Mouse (Mus musculus) hindbrain, embryonic 13.5 days (tissue): ENCODE data around the gene Cebpzos. TPM values are rescaled to one million over a fixed set of nuclear protein-coding genes. Genes with fewer than 3 reads are reported as not detected.

Source experiments
- ATAC-seq: fragments of 200-750 bp; cut with Nextera tagmentation; 2 replicates; pipeline ENCODE4 v1.8.0; 2017; ENCODE audit warnings: moderate TSS enrichment; ENCODE audit not compliant: low FRiP score
- H3K27ac ChIP-seq: fragments of 300-500 bp; sonication (generic); 2 replicates; pipeline ENCODE4 v1.5.1; 2015; ENCODE audit warnings: inconsistent platforms, mild to moderate bottlenecking, moderate library complexity
- H3K27me3 ChIP-seq: fragments of 300-500 bp; sonication (generic); 2 replicates; pipeline ENCODE4 v1.6.1; 2015; ENCODE audit warnings: mild to moderate bottlenecking, inconsistent platforms
- H3K36me3 ChIP-seq: fragments of 300-500 bp; sonication (generic); 2 replicates; pipeline ENCODE4 v1.6.1; 2015; ENCODE audit warnings: mild to moderate bottlenecking, inconsistent platforms
- H3K4me1 ChIP-seq: fragments of 300-500 bp; sonication (generic); replicated peaks from 2 replicates; pipeline ENCODE4 v1.6.1; 2015; ENCODE audit warnings: inconsistent platforms
- H3K4me2 ChIP-seq: fragments of 300-500 bp; sonication (generic); 2 replicates; pipeline ENCODE4 v1.6.1; 2015; ENCODE audit warnings: inconsistent platforms, mild to moderate bottlenecking, moderate library complexity
- H3K4me3 ChIP-seq: fragments of 300-500 bp; sonication (generic); 2 replicates; pipeline ENCODE4 v1.5.1; 2015; ENCODE audit warnings: mild to moderate bottlenecking, inconsistent platforms
- H3K9ac ChIP-seq: fragments of 300-500 bp; sonication (generic); 2 replicates; pipeline ENCODE4 v1.6.1; 2015; ENCODE audit warnings: mild to moderate bottlenecking, inconsistent platforms
- H3K9me3 ChIP-seq: fragments of 300-500 bp; sonication (generic); 2 replicates; pipeline ENCODE4 v1.6.1; 2016; ENCODE audit warnings: inconsistent platforms
- WGBS: fragments of 180-500 bp; shearing (Covaris S2); methylation state at CpG from one replicate; pipeline ENCODE4 v1.1.7; 2015; 5-methylcytosine and 5-hydroxymethylcytosine counted together
- polyA plus RNA-seq: library from polyadenylated mRNA; unstranded; fragments of >200 nt; fragmentation: Nextera tagmentation; extraction: Ambion mirVana; gene quantifications from 2 replicates; pipeline ENCODE4 v1.2.1, GENCODE M21; 2015

The Cebpzos gene
- polyA plus RNA-seq, 1 experiment from 2014 or later, result 127 TPM

GRCm38 (mm10) chr17:78951225-78951624, 34.9 kb downstream of the Cebpzos start:
- ATAC-seq, result no peak
- Histone ChIP-seq H3K9ac (no peak overlapping the region), H3K4me2 (no peak overlapping the region), H3K36me3 (peaks cover 85% of the 10 kb centered on the region), H3K4me3 (no peak overlapping the region), H3K9me3 (no peaks in the 10 kb centered on the region), H3K27me3 (no peaks in the 10 kb centered on the region), H3K27ac (no peak overlapping the region), H3K4me1 (no peaks in the 10 kb centered on the region)
- WGBS, result 98% methylated on average over 5 of the region's 5 CpGs

GRCm38 (mm10) chr17:78952070-78952469, 35.8 kb downstream of the Cebpzos start:
- H3K4me1 ChIP-seq, result no peaks in the 10 kb centered on the region
- no peak overlapping the region for H3K4me2 ChIP-seq
- WGBS, result 96% methylated on average over 5 of the region's 5 CpGs
- peaks cover 83% of the 10 kb centered on the region for H3K36me3 ChIP-seq
- no peaks in the 10 kb centered on the region for H3K9me3 ChIP-seq
- no peaks in the 10 kb centered on the region for H3K27me3 ChIP-seq
- no peak overlapping the region for H3K27ac ChIP-seq
- no peak for ATAC-seq
- H3K4me3 ChIP-seq, result no peak overlapping the region
- no peak overlapping the region for H3K9ac ChIP-seq

- Histone ChIP-seq H3K4me2 (no peak overlapping the region), H3K9ac (no peak overlapping the region), H3K27me3 (no peaks in the 10 kb centered on the region), H3K4me3 (no peak overlapping the region), H3K36me3 (peaks cover 80% of the 10 kb centered on the region), H3K4me1 (no peaks in the 10 kb centered on the region), H3K9me3 (no peaks in the 10 kb centered on the region), H3K27ac (no peak overlapping the region)
- no peak for ATAC-seq
- 91% methylated on average over 8 of the region's 8 CpGs for WGBS
Measured at GRCm38 (mm10) chr17:78953240-78953639, 36.9 kb downstream of the Cebpzos start.

GRCm38 (mm10) chr17:78959473-78959872, 43.2 kb downstream of the Cebpzos start:
- Histone ChIP-seq H3K9me3 (no peaks in the 10 kb centered on the region), H3K4me1 (no peaks in the 10 kb centered on the region), H3K4me2 (no peak overlapping the region), H3K4me3 (no peak overlapping the region), H3K36me3 (peaks cover 57% of the 10 kb centered on the region), H3K9ac (no peak overlapping the region), H3K27ac (no peak overlapping the region), H3K27me3 (no peaks in the 10 kb centered on the region)
- 88% methylated on average over 6 of the region's 6 CpGs for WGBS
- ATAC-seq, result no peak

GRCm38 (mm10) chr17:78964387-78964786, 48.1 kb downstream of the Cebpzos start:
- Histone ChIP-seq H3K9ac (no peak overlapping the region), H3K4me1 (no peaks in the 10 kb centered on the region), H3K9me3 (no peaks in the 10 kb centered on the region), H3K4me2 (no peak overlapping the region), H3K27ac (no peak overlapping the region), H3K27me3 (no peaks in the 10 kb centered on the region), H3K36me3 (peaks cover 37% of the 10 kb centered on the region), H3K4me3 (no peak overlapping the region)
- 88% methylated on average over 1 of the region's 1 CpGs for WGBS
- no peak for ATAC-seq

- peaks cover 31% of the 10 kb centered on the region for H3K36me3 ChIP-seq
- H3K9me3 ChIP-seq, result no peaks in the 10 kb centered on the region
Measured at GRCm38 (mm10) chr17:78966092-78966883, 50.0 kb downstream of the Cebpzos start.

GRCm38 (mm10) chr17:78968500-78968899, 52.2 kb downstream of the Cebpzos start:
- Histone ChIP-seq H3K27me3 (no peaks in the 10 kb centered on the region), H3K4me3 (no peak overlapping the region), H3K36me3 (peaks cover 30% of the 10 kb centered on the region), H3K4me2 (no peak overlapping the region), H3K9ac (no peak overlapping the region), H3K4me1 (no peaks in the 10 kb centered on the region), H3K27ac (no peak overlapping the region), H3K9me3 (no peaks in the 10 kb centered on the region)
- 85% methylated on average over 3 of the region's 3 CpGs for WGBS
- ATAC-seq, result no peak

More at GRCm38 (mm10) chr17:78966092-78966883, 50.0 kb downstream of the Cebpzos start:
- Histone ChIP-seq H3K4me1 (no peaks in the 10 kb centered on the region), H3K27ac (no peak overlapping the region), H3K4me3 (no peak overlapping the region), H3K27me3 (no peaks in the 10 kb centered on the region), H3K4me2 (no peak overlapping the region), H3K9ac (no peak overlapping the region)
- no peak for ATAC-seq
- WGBS, result 95% methylated on average over 11 of the region's 11 CpGs

Other genes with a start within 250 kb of the Cebpzos start
- gene Strn, start 179.3 kb upstream of the Cebpzos start, polyA plus RNA-seq, result 5.0 and 5.7 TPM in 2 replicates
- gene Heatr5b, start 81.1 kb upstream of the Cebpzos start, polyA plus RNA-seq, result 20.4 and 21.3 TPM in 2 replicates
- gene Gpatch11, start 80.9 kb upstream of the Cebpzos start, polyA plus RNA-seq, result 48.8 and 52.7 TPM in 2 replicates
- 4.0 and 5.9 TPM in 2 replicates for gene Eif2ak2, start 33.9 kb upstream of the Cebpzos start, polyA plus RNA-seq
- gene Sult6b1, start 9.5 kb upstream of the Cebpzos start, polyA plus RNA-seq, result not detected in 2 replicates
- 57.3 and 61.0 TPM in 2 replicates for gene Cebpz, start 20.6 kb downstream of the Cebpzos start, polyA plus RNA-seq
- gene Ndufaf7, start 20.6 kb downstream of the Cebpzos start, polyA plus RNA-seq, result 57.1 and 62.5 TPM in 2 replicates
- 17.6 and 18.8 TPM in 2 replicates for gene Prkd3, start 104.3 kb downstream of the Cebpzos start, polyA plus RNA-seq
- gene Qpct, start 135.4 kb downstream of the Cebpzos start, polyA plus RNA-seq, result 12.4 and 13.2 TPM in 2 replicates